Mouse (Mus musculus) forebrain, embryonic 12.5 days (tissue): Measurements from ENCODE around the gene Sh3bp4. TPM values are rescaled to one million over a fixed set of nuclear protein-coding genes. Genes with fewer than 3 reads are reported as not detected.

Source experiments
- ATAC-seq: fragments of 200-750 bp; cut with Nextera tagmentation; 2 replicates; pipeline ENCODE4 v1.8.0; 2017; ENCODE audit warnings: moderate TSS enrichment; ENCODE audit not compliant: low FRiP score
- H3K27ac ChIP-seq: fragments of 300-500 bp; sonication (generic); 2 replicates; pipeline ENCODE4 v1.5.1; 2016; ENCODE audit warnings: mild to moderate bottlenecking
- H3K27me3 ChIP-seq: fragments of 300-500 bp; sonication (generic); 2 replicates; pipeline ENCODE4 v1.6.1; 2016; ENCODE audit warnings: mild to moderate bottlenecking
- H3K36me3 ChIP-seq: fragments of 300-500 bp; sonication (generic); replicated peaks from 2 replicates; pipeline ENCODE4 v1.6.1; 2016; ENCODE audit warnings: mild to moderate bottlenecking
- H3K4me1 ChIP-seq: fragments of 300-500 bp; sonication (generic); 2 replicates; pipeline ENCODE4 v1.6.1; 2016
- H3K4me2 ChIP-seq: fragments of 300-500 bp; sonication (generic); 2 replicates; pipeline ENCODE4 v1.6.1; 2016; ENCODE audit warnings: mild to moderate bottlenecking, moderate library complexity
- H3K4me3 ChIP-seq: fragments of 300-500 bp; sonication (generic); replicated peaks from 2 replicates; pipeline ENCODE4 v1.5.1; 2016; ENCODE audit warnings: mild to moderate bottlenecking
- H3K9ac ChIP-seq: fragments of 300-500 bp; sonication (generic); 2 replicates; pipeline ENCODE4 v1.6.1; 2016; ENCODE audit warnings: mild to moderate bottlenecking
- H3K9me3 ChIP-seq: fragments of 300-500 bp; sonication (generic); 2 replicates; pipeline ENCODE4 v1.6.1; 2016
- WGBS: fragments of 180-500 bp; shearing (Covaris S2); methylation state at CpG from one replicate; pipeline ENCODE4 v1.1.7; 2016; 5-methylcytosine and 5-hydroxymethylcytosine counted together
- polyA plus RNA-seq: library from polyadenylated mRNA; unstranded; fragments of >200 nt; fragmentation: Nextera tagmentation; extraction: Ambion mirVana; gene quantifications from 2 replicates; pipeline ENCODE4 v1.2.1, GENCODE M21; 2016

The Sh3bp4 gene
- polyA plus RNA-seq, 1 experiment from 2014 or later: 27.1 TPM

DNA sequence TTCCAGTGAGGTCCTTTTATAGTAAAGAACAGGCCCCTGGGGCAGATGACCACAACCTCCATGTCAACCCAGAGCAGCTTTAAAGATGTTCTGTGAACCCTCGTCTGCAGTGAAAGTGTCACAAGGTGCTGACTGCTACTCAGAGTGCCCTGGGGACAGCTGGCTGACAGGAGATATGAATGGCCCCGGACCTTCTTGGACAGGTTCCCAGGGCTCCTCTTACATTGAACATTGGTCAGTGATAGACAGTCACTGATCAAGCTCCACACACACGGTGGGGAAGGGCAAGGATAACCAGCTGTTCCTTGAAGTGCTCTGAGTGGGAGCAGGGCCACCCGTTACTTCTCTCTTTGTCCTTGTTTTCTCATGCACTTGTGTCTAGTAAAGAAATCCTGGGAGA is 50.1 kb downstream of the Sh3bp4 start:
- H3K9me3 ChIP-seq: no peaks in the 10 kb centered on the region
- 78% methylated on average over 4 of the region's 4 CpGs for WGBS

DNA sequence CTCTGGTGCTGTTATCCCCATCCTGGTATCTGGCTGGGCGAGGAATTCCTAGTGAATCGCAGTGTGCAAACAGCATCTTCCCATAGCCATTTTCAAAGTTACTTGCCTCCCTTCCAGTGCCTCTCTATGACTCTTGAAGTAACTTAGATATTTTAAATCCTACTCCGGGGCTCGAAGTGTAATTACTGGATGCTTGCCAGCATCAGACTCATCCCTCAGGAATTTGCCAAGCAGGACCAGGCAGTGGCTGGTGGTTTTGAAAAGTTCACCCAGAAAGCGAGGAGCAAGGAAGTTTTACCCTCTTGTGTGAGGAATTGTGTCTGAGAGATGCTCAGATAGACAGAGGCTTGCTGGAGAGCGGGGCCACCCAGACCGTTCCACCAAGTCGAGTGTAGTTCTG is 51.3 kb downstream of the Sh3bp4 start:
- no peak overlapping the region for H3K27ac ChIP-seq
- no peak overlapping the region for H3K4me2 ChIP-seq
- ATAC-seq: no peak
- no peaks in the 10 kb centered on the region for H3K27me3 ChIP-seq
- H3K9me3 ChIP-seq: no peaks in the 10 kb centered on the region
- no peak overlapping the region for H3K9ac ChIP-seq
- H3K36me3 ChIP-seq: no peaks in the 10 kb centered on the region; the same call in 1 of the 2 replicates
- H3K4me1 ChIP-seq: peaks cover 32% of the 10 kb centered on the region
- no peak overlapping the region for H3K4me3 ChIP-seq
- 75% methylated on average over 8 of the region's 8 CpGs for WGBS

More for the DNA sequence above, 50.1 kb downstream of the Sh3bp4 start:
- ATAC-seq: no peak
- H3K27ac ChIP-seq: no peak overlapping the region
- peaks cover 32% of the 10 kb centered on the region for H3K4me1 ChIP-seq
- no peak overlapping the region for H3K9ac ChIP-seq
- no peak overlapping the region for H3K4me2 ChIP-seq
- H3K27me3 ChIP-seq: no peaks in the 10 kb centered on the region
- H3K36me3 ChIP-seq: no peaks in the 10 kb centered on the region; the same call in 1 of the 2 replicates
- H3K4me3 ChIP-seq: no peak overlapping the region

DNA sequence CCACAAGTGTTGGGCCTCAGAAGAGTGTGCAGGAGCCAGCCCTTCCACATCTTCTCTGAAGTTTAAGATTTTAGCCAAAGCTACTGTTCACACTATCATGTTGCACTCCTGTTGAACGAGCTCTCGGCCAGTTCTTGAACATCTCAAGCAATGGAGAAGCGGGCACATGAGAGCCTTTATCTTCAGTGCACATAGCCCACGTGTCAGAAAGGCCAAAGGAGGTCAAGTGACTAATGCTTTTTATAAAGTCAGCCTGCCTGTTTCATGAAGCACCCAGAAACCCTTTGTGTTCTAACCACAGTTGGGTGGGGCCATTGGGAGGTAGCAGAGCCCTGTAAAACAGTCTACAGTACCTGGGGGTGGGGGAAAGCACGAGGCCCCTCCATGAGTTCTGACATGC is 52.2 kb downstream of the Sh3bp4 start:
- WGBS: 85% methylated on average over 5 of the region's 5 CpGs
- Histone ChIP-seq H3K27ac (no peak overlapping the region), H3K27me3 (no peaks in the 10 kb centered on the region), H3K4me1 (peaks cover 25% of the 10 kb centered on the region), H3K4me3 (no peak overlapping the region), H3K9me3 (no peaks in the 10 kb centered on the region), H3K36me3 (peaks cover 6% of the 10 kb centered on the region; the same call in 1 of the 2 replicates), H3K9ac (no peak overlapping the region), H3K4me2 (no peak overlapping the region)
- no peak for ATAC-seq

DNA sequence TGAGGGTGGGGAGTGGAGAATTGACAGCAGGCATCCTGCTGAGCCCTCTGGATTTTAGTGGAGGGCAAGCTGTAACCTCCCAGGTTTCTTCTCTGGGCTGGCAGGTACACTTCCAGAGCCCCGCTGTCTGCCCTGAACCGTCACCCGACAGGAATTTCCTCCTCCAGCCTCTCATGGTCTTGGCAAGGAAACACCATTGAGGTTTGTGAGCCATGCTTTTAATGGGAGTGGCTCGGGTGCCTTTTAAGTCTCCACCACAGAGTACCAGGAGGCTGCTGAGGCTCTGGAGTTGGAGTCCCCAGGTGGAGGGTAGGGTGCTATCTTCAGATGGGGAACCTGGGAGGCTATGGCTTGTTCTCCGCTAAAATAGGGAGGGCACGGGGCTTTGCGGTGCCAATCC is 53.9 kb downstream of the Sh3bp4 start:
- Histone ChIP-seq H3K27ac (no peak overlapping the region), H3K9me3 (no peaks in the 10 kb centered on the region), H3K9ac (no peak overlapping the region), H3K4me3 (no peak overlapping the region), H3K27me3 (no peaks in the 10 kb centered on the region), H3K36me3 (peaks cover 6% of the 10 kb centered on the region; the same call in 1 of the 2 replicates), H3K4me2 (no peak overlapping the region), H3K4me1 (peaks cover 22% of the 10 kb centered on the region)
- no peak for ATAC-seq
- 92% methylated on average over 7 of the region's 7 CpGs for WGBS

DNA sequence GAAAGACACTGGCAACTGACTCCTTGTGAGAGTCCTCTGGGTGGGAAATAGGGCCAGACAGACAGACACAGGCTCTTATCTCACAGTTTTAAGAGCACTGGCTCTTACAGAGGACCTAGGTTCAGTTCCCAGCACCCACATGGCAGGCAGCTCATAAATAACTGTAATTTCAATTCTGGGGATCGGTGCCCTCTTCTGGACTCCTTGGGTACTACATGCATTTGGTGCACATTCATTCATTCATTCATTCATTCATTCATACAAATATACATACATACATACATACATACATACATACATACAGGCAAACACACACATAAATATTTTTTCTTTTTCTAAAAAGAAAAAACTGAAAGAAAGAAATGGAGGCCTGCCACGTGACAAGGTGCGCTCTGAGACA is 56.9 kb downstream of the Sh3bp4 start:
- Histone ChIP-seq H3K9me3 (no peaks in the 10 kb centered on the region), H3K4me2 (no peak overlapping the region), H3K36me3 (peaks cover 6% of the 10 kb centered on the region; the same call in 1 of the 2 replicates), H3K9ac (no peak overlapping the region), H3K27me3 (no peaks in the 10 kb centered on the region), H3K27ac (no peak overlapping the region), H3K4me3 (no peak overlapping the region), H3K4me1 (0 out of 2 replicates have a peak, but pooled peaks cover 2% of the 10 kb centered on the region)
- WGBS: 96% methylated on average over 3 of the region's 3 CpGs
- no peak for ATAC-seq

DNA sequence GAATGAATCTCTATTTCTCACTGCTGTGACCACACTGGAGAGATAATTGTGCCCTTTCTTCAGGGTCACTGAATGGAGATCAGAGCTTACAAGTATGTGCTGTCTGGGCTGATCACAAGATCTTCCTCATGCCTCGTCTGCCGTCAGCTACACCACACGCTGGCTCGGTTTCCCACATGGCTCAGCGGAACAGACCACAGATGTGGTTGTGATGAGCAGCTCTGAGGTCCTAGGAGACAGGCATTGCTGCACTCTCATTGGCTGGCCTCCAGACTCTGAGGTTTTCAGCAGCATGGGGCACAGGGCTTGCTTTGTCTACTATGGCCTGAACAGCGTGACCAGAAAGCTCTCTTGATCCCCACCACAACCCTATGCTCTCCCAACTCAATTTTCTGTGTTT is 60.2 kb downstream of the Sh3bp4 start:
- 87% methylated on average over 6 of the region's 6 CpGs for WGBS
- no peaks in the 10 kb centered on the region for H3K27me3 ChIP-seq
- no peak overlapping the region for H3K4me2 ChIP-seq
- peaks cover 5% of the 10 kb centered on the region; the same call in 1 of the 2 replicates for H3K4me1 ChIP-seq
- 0 out of 2 replicates have a peak, but pooled peaks cover 6% of the 10 kb centered on the region for H3K36me3 ChIP-seq
- no peak overlapping the region for H3K4me3 ChIP-seq
- no peak for ATAC-seq
- no peaks in the 10 kb centered on the region for H3K9me3 ChIP-seq
- no peak overlapping the region for H3K9ac ChIP-seq
- no peak overlapping the region for H3K27ac ChIP-seq

DNA sequence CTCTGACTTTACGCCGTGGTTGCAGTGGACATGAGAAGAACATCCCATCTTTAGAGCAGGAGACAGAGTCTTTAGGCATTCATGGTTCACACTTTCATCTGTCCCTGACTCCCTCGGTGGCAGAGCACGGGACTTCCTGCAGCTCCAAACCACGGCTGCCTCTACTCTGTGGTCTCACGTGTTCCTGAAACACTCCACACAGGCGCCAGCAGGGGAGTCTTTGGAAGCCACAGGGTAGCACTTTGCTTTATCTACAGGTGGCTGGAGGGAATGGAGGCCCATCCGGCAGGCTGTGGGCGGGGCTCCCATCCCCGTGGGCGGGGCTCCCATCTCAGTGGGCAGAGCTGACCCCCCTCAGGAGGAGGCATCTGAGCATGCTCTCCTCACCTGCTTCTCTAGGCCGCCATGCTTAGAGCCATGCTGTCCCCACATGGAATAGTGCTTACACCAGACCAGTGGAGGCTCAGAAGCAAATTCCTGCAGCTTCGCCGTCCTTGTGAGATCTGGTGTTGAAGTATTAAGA is 60.9 kb downstream of the Sh3bp4 start:
- peaks cover 9% of the 10 kb centered on the region; the same call in 1 of the 2 replicates for H3K4me1 ChIP-seq
- no peak overlapping the region for H3K27ac ChIP-seq
- H3K4me3 ChIP-seq: no peak overlapping the region
- H3K9me3 ChIP-seq: no peaks in the 10 kb centered on the region
- ATAC-seq: no peak
- WGBS: 82% methylated on average over 14 of the region's 14 CpGs
- H3K36me3 ChIP-seq: 0 out of 2 replicates have a peak, but pooled peaks cover 6% of the 10 kb centered on the region
- no peak overlapping the region for H3K9ac ChIP-seq
- H3K27me3 ChIP-seq: no peaks in the 10 kb centered on the region
- H3K4me2 ChIP-seq: no peak overlapping the region

DNA sequence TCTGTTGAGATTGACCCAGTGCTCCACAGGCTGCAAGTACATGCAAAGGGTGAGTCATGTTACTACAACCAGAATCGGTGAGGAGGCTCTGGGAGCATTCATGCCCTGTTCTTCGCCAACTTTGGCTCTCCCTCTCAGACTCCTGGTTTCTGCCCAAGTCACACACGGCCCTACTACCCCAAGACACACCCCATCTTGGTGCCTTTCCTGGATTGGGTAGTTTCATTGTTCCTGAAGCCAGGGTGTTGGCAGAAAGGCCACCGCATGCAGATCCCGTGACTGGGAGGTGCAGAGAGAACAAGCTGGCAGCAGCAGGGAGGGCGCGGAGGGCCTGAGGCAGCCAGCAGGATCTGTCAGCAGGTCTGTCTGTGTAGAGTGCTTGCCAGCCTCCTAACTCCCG is 61.5 kb downstream of the Sh3bp4 start:
- Histone ChIP-seq H3K9me3 (no peaks in the 10 kb centered on the region), H3K27me3 (no peaks in the 10 kb centered on the region), H3K4me1 (peaks cover 16% of the 10 kb centered on the region), H3K4me2 (no peak overlapping the region), H3K9ac (no peak overlapping the region), H3K36me3 (0 out of 2 replicates have a peak, but pooled peaks cover 4% of the 10 kb centered on the region), H3K4me3 (no peak overlapping the region), H3K27ac (no peak overlapping the region)
- WGBS: 89% methylated on average over 8 of the region's 8 CpGs
- no peak for ATAC-seq

DNA sequence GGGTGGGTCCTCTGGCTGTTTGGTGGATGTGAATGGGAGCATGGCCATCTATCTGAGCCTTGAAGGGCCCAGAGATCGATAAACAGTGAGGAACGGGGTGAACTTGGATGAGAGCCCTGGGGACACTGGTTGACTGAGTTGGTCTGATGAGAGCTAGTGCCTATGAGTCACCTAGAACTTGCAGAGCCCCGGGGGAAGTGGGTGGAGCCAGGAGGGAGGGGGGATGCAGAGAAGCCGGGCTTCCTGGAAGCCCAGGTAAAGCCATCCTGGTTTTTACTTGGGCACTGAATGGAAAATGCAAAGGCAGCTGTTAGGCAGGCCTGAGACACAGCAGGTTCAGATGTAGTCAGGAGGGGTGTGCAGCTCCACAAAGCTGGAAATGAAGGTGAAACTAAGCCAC is 63.1 kb downstream of the Sh3bp4 start:
- Histone ChIP-seq H3K36me3 (peaks cover under 1% of the 10 kb centered on the region; the same call in 1 of the 2 replicates), H3K4me3 (no peak overlapping the region), H3K4me1 (peaks cover 24% of the 10 kb centered on the region), H3K9me3 (no peaks in the 10 kb centered on the region), H3K9ac (no peak overlapping the region), H3K27me3 (no peaks in the 10 kb centered on the region), H3K4me2 (no peak overlapping the region), H3K27ac (no peak overlapping the region)
- 91% methylated on average over 4 of the region's 4 CpGs for WGBS
- no peak for ATAC-seq

DNA sequence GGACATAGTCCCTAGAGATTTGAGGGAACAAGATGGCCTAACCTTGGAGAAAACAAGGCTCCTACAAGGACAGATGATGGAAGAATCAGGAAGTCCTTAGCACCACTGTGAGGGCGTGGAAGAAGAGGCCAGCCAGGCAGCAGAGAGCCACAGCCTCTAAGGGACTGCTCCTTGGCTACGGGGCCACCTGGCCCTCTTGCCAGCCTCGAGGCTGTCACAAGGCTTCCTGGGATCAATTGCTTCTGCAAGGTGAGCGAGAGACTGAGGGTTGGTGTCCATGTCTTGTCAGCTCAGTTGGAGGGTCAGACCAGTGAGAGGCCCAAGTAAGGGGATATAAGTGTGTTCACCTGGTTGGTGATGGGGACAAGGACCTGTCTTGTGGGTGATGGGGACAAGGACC is 63.5 kb downstream of the Sh3bp4 start:
- Histone ChIP-seq H3K27me3 (no peaks in the 10 kb centered on the region), H3K27ac (no peak overlapping the region), H3K4me3 (no peak overlapping the region), H3K36me3 (peaks cover 5% of the 10 kb centered on the region; the same call in 1 of the 2 replicates), H3K4me1 (peaks cover 24% of the 10 kb centered on the region), H3K9ac (no peak overlapping the region), H3K4me2 (no peak overlapping the region), H3K9me3 (no peaks in the 10 kb centered on the region)
- no peak for ATAC-seq
- WGBS: 94% methylated on average over 4 of the region's 4 CpGs

DNA sequence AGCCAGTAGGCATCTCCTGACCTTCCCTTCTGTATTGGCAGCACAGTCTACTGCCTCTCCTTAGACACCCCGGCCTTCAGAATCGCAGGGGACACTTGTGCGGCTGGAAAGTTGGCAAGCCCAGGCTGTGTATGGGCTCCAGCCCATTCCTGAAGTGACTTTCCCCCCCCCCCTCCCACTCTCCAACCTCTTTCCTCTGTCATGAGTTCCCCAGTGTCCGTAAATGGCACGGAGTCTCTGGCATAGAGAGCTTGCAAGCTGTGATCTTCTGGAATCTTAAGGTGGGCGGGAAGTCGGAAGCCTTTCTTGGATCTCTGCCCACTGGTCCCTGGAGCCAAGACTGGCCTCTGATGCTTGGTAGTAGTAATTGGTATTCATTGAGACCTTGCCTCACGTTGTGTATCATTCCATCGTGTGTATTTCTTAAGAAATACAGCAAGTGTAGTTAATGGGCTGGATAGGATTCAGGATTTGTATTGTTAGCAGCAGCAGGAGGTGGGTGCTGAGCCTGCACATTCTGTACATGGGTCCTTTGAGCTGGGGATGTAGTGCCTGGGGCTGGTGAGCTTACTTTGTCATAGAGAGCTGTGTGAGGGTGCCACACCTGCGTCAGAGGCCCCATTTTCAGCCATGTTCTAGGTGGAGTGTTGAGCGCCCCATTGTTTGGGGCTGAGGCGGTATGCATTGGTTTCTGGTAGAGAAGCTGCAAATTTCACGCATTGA is 66.0 kb downstream of the Sh3bp4 start:
- WGBS: 76% methylated on average over 13 of the region's 13 CpGs
- H3K4me3 ChIP-seq: no peak overlapping the region
- H3K36me3 ChIP-seq: peaks cover 18% of the 10 kb centered on the region
- no peak for ATAC-seq
- H3K4me1 ChIP-seq: peaks cover 24% of the 10 kb centered on the region
- H3K9ac ChIP-seq: no peak overlapping the region
- no peak overlapping the region for H3K4me2 ChIP-seq
- 0 out of 2 replicates have a peak overlapping the region, but pooled peaks have one; percentile 13 for H3K27ac ChIP-seq
- H3K27me3 ChIP-seq: no peaks in the 10 kb centered on the region
- H3K9me3 ChIP-seq: no peaks in the 10 kb centered on the region

DNA sequence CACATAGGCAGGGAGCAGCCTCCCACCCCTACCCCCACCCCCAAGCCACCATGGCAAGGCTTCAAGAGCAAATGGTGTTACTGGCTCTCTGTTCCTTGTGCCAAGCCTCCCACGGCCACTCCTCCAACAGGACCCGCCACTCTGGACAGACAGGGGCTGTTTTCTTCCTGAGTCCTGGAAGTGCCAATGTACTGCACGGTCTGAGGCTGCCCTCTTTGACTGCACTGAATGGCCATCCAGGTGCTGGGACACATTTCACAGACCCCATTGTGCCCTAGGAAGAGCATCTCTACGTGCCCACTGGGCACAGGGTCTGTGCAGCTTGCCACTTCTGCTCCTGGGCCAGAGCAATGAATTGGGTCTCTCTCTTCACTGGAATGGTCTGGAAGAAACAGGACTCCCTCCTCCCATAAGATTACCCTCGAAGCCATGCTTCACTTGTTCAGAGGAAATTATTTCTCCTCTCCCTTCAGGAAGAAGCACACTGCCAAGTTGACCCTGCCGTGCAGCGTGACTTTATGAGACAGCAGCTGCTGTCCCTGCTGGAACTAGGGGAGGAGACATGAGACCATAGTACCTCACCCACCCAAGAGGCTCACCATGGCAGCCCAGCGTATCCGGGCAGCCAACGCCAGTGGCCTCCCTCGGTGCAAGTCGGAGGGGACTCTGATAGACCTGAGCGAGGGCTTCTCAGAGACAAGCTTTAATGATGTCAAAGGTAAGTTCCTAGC is 67.0 kb downstream of the Sh3bp4 start:
- no peaks in the 10 kb centered on the region for H3K9me3 ChIP-seq
- 92% methylated on average over 13 of the region's 13 CpGs for WGBS
- no peak for ATAC-seq
- H3K4me3 ChIP-seq: no peak overlapping the region
- no peak overlapping the region for H3K27ac ChIP-seq
- H3K36me3 ChIP-seq: peaks cover 22% of the 10 kb centered on the region
- H3K9ac ChIP-seq: no peak overlapping the region
- peaks cover 22% of the 10 kb centered on the region for H3K4me1 ChIP-seq
- no peaks in the 10 kb centered on the region for H3K27me3 ChIP-seq
- no peak overlapping the region for H3K4me2 ChIP-seq
